Mouse (Mus musculus): ENCODE results near the gene Ppp4r2.

Gene Ppp4r2

DNA sequence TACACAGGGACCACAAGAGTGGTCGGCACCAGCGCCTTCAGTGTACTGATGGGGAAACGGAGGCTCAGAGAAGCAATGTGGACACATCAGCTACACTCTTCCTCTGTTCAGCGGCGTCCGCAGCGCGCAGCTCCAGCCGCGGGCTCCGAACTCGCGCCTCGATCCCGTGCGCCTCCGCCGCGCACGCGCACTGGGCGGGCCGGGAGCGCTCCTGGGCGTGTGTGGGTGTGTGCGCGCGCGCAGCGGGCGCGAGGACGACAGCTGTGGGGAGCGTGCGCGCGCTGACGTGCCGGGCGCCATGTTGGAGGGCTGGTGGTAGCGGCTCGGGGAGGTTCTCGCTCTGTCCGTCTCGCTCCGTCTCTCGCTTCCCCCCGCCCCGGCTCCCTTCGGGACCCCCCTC lies at the start of gene Ppp4r2:
Gene Ppp4r2, plus strand, starts transcription at position 268 of the 400 bp plus-strand sequence.
- in situ Hi-C loops (cut with MboI; ENCODE audit: low sequenced_read_pairs): no loop called here

DNA sequence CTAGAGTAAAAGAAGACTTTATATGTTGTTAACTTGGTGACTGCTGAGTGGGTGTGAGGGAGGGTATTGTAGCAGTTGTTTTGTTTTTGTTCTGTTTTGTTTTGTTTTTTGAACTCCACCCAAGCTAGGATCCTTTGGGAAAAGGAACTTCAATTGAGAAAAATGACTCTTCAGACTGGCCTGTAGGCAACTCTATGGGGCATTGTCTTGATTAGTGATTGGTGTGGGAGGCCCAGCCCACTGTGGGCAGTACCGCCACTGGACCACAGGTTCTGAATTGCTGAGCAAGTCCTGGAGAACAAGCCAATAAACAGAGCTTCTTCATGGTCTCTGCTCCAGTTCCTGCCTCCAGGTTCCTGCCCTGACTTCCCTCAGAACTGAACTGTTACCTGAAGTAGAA lies 45.7 kb upstream of the Ppp4r2 start:
- in situ Hi-C loops (cut with MboI; ENCODE audit: low sequenced_read_pairs): no loop called here

DNA sequence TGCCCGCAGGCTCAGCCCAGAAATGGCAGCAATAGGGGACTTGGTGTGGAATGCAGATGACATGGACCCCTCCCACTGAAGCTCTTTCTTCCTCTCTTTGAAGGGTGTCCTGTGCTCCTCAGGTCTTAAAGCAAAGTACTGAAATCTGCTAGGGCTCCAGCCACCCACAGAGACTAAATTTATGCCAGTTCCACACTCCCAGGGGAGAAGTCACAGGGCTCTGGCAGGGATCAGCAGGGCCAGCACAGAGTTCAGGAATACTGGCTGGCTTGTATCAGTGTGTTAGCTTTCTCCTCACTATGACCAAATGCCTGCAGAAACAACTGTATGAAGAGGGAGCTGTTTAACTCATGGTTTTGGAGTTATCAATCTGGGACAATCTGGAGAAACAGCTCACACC lies 44.3 kb upstream of the Ppp4r2 start:
- in situ Hi-C loops (cut with MboI; ENCODE audit: low sequenced_read_pairs): no loop called here

- in situ Hi-C loops (cut with MboI; ENCODE audit: low sequenced_read_pairs): no loop called here
Observed at GRCm38 (mm10) chr6:100792055-100792659, 41.3 kb upstream of the Ppp4r2 start.

DNA sequence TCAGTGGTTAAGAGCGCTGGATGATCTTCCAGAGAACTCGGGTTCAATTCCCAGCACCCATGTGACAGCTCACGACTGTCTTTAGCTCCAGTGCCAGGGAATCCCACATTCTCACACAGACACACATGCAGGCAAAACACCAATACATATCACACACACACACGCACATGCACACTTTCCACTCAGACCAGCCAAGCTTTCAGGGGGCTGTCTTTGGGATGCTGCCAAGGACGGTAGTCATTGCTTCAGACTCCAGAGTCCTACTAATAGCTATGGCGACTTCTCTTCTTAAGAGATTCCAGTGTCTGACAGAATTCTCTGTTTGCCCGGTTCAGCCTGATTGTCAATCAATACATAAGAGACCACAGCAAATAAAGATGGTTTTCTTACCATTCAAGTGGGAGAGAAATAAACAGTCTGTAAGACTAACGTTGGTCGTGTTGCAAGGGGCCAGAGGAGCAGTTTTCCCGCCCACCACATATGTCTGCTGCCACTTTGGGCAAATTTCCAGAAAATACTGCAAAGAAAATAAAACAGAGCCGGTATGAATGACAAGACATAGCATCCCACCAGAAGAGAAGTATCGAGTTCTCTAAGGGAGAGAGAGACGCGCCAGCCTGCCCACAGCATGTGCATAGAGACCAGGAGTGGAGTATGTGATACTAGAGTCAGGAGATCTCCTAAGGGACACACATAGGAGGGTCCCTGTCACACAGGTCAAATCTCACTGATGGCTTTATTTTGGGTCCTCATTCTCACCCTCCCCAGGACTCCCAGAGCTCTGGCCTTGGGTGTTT lies 40.3 kb upstream of the Ppp4r2 start:
- in situ Hi-C loops (cut with MboI; ENCODE audit: low sequenced_read_pairs): no loop called here

DNA sequence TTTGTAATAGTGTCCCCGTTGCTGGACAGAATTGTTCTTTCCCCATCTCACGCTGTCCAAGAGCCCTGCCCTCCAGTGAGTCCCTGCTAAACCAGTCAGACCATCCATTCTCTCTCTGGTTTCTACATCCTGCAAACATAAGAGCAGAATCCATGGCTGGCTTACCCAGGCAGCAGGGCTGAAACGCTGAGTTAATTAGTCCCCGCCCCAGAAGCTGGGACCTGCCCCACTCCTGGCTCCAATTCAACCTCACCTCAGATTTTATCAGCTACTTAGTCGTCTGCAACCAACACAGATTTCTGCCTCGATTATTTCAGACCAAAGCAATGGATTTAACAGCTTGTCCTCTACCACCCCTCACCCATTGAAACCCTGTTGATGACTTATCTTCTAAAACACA lies 37.6 kb upstream of the Ppp4r2 start:
- in situ Hi-C loops (cut with MboI; ENCODE audit: low sequenced_read_pairs): no loop called here

- in situ Hi-C loops (cut with MboI; ENCODE audit: low sequenced_read_pairs): no loop called here
Observed at GRCm38 (mm10) chr6:100799290-100799689, 34.1 kb upstream of the Ppp4r2 start.

- in situ Hi-C loops (cut with MboI; ENCODE audit: low sequenced_read_pairs): no loop called here
Observed at GRCm38 (mm10) chr6:100799766-100800165, 33.7 kb upstream of the Ppp4r2 start.

DNA sequence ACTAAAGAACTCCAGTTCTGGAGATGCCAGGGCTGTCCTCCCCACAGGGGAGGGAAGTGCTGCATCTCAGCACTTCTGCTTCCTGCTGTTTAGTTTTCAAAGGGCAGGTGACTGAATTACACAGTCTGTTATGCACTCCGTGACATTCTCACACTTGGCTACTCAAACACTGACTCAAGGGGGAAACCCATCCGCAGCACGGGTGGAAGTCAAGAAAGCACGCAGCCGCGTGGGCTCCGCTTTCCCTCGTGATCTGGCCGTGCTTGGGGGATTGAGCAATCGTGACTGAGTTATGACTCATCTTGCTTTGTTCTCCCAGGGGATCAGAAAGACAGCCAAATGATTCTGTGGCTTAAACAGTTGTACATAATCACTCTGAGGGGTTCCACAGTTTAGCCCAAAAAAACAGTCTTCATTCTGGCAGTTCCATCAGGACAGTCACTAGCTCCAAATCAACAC lies 32.9 kb upstream of the Ppp4r2 start:
- in situ Hi-C loops (cut with MboI; ENCODE audit: low sequenced_read_pairs): no loop called here

DNA sequence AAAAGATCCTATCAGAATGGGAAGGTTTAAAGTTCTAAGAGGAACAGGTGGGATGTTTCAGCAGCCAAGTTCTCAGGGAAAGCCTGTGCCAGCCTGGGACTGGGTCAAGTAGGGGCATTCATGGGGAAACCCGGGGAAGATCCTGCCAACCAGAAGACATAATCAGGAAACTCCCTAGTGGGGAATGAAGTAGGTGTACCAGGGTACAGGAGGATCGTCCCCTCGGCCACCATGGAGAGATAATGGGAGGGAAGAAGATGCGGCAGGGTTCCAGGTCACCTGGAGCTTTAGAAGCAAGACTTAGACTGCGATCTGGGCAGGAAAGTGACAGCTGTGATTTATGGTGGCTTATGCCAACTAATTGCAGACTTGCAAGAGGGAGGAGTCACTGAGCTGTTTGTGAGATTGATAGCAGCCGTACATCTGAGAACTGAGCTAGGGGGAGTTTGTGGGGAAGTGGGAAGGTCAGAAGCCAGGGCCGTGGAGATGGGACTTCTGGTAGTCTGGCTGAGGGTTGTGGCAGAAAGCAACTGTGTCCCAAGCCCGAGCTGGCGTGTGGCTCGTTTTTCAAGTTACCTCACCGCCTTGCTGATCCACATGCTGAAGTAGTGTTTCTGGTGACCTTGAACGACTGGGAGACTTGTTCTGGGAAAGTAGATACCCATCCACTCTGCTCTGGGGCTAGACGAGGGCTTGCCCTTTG lies 30.9 kb upstream of the Ppp4r2 start:
- in situ Hi-C loops (cut with MboI; ENCODE audit: low sequenced_read_pairs): no loop called here

DNA sequence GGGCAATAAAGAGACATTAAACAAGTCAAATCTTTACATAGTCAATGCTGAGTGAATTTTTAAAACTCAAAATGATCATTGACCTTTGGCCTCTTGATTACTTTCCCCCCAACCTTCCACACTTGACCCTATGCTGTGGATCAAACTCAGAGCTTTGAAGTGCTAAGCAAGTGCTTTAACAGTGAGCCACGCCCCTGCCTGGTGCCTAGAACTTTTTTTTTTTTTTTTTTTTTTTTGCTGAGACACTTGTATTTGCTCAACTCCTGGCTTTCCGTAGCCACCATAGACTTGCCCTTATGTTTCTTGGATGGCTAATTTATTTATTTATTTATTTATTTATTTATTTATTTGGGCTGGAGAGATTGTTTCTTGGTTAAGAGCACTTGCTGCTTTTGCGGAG lies 30.2 kb upstream of the Ppp4r2 start:
- in situ Hi-C loops (cut with MboI; ENCODE audit: low sequenced_read_pairs): no loop called here

DNA sequence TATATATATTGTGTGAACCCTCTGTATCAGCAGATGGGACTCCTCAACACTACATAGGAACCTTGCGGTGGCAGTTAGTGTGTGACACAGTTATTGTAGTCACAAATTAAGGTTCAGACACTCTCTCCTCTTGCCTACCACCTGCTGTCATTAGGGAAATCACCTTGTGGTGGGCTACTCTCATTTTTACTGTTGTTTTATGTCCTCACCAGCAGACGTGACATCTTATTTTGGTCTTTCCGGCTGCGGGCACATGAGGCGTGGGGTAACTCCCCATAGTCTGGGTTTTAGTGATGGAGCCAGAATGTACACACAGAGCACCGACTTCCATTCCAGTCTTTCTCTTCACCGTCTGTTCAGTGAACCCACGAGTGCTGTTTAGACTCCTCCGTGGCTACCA lies 26.2 kb upstream of the Ppp4r2 start:
- in situ Hi-C loops (cut with MboI; ENCODE audit: low sequenced_read_pairs): no loop called here

DNA sequence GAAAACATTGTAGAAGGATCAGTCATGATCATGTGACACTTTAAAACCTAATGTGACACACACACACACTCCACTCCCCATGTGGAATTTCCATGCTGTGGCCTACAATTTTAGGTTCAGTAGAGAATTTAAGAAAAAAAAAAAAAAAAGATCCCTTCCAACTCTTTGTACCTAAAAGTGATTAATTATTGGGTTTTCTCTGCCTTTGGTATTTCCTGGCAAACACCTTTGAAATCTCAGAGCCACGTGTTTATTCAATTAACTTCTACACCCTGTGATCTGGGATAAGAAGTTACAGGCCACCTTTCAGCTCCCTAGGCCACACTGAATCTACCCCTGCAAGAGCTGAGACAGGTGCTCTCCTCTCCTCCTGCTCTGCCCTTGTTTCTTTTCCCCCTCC lies 25.7 kb upstream of the Ppp4r2 start:
- in situ Hi-C loops (cut with MboI; ENCODE audit: low sequenced_read_pairs): no loop called here

DNA sequence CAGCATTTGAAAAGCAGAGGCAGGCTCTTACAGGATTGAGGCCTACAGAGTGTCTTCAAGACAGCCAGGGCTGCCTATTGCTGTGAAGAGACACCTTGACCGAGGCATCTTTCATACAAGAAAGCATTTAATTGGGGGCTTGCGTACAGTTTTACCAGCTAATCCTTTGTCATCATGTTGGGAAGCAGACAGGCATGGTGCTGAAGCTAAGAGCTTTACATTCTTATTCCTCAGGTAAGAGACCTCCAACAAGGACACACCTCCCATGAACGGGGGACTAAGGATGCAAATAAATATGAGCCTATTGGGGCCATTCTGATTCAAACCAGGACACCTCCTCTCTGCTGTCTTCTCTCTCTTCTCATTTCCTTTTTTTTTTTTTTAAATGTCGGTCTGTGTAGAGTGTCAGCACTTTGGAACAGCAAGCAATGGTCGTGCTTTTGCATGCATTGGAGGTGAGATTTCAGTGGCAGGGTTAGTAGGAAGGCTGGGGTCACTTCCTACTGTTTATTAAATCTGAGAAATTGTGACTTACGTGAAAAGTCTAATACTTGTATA lies 25.1 kb upstream of the Ppp4r2 start:
- in situ Hi-C loops (cut with MboI; ENCODE audit: low sequenced_read_pairs): no loop called here

DNA sequence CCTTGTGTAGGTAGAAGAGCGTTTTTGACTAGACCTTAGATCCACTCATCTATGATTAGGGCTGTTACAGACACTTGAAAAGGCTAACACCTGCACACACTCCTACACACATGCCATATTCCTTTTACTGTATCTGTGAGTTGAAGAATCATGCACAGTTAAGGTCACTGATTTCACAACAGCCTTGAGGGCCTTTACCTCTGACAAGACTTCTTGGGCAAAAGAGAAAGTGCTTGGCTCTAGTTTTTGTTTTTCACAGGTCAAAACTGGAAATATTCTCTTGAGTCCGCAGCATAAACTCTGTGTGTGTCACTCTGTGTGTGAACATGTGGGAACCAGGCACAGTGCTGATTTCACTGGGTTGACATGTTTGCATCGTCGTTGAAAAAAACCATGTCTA lies 23.3 kb upstream of the Ppp4r2 start:
- in situ Hi-C loops (cut with MboI; ENCODE audit: low sequenced_read_pairs): no loop called here

DNA sequence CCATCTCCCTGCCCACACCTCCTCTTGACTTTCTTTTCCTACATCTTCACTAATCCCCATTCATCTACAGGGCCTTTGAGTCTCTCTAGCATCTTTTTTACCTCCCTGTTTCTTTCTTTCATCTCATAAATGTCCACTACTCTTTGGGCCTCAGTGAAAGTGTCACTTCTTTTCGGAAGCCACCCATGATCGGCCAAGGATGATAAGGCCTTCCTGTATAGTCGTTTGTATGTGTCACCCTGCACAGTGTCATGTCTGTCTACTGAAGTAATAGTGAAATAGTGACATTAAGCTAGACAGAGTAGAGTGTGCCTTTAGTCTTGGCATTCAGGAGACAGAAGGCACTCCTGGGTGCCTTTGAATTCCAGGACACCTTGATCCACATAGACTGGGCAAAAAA lies 21.7 kb upstream of the Ppp4r2 start:
- in situ Hi-C loops (cut with MboI; ENCODE audit: low sequenced_read_pairs): no loop called here

GRCm38 (mm10) chr6:100821367-100821766 lies 12.1 kb upstream of the Ppp4r2 start:
- in situ Hi-C loops (cut with MboI; ENCODE audit: low sequenced_read_pairs): no loop called here

DNA sequence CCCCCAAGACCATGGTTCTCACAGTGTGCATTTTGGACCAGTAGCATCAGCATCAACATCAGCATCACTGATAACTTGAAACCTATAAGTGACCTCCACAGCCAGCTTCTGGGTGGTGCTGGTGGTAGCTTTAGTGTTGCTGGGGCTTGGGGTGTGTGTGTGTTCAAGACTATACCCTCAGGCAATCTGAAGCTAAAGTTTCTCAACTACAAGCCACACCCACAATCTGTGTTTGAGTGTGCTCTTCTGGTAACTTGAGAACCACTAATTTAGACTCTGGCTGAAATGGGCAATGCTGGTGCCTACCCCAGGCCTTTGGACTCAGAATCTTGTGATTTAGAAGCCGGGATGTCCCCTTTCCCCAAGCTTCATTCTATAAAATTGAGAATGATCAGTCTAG lies 10.1 kb upstream of the Ppp4r2 start:
- in situ Hi-C loops (cut with MboI; ENCODE audit: low sequenced_read_pairs): no loop called here

DNA sequence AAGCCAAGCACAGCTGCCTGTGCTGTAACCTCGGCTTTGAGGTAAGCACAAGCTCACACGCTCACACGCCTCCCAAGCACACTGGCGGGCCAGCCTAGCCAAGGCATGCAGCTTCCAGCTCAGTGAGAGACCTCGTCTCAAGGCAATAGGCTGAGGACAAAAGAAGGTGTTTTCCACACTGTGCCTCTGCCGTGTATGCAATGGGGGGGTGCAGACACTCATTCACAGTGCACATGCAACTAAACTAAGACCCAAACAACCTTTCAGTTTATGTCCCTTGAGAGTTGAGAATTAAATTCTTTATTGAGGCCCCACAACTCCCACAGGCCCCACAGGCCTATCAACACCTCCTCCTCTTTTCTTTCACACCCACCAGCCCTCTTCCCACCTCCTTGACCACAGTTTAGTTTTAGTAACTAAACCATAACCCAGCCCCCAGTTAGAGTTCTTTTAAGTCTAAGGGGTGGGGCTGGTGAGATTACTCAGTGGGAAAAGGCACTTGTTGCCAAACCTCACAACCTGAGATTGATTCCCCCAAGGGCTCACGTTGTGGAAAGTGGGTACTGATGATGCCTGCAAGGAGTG lies 8.9 kb upstream of the Ppp4r2 start:
- in situ Hi-C loops (cut with MboI; ENCODE audit: low sequenced_read_pairs): no loop called here

DNA sequence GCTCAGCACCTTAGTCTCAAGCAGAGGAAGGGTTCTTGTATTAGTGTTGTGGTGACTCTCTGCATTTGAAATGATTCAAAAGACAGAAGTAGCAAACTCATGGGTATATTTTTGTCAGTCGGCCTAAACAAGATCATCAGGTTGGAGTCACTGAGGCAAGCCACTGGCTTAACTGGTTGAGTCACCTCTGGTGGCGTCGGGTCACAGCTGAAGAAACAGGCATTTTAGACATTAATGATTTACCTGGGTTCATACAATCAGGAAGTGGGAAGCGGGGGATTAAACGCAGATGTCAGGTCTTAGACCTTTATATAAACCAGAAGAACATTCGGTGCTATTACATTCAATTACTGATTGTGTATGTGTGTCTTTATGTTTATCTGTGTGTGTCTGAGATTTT lies 7.4 kb upstream of the Ppp4r2 start:
- in situ Hi-C loops (cut with MboI; ENCODE audit: low sequenced_read_pairs): no loop called here

- in situ Hi-C loops (cut with MboI; ENCODE audit: low sequenced_read_pairs): no loop called here
Observed at GRCm38 (mm10) chr6:100828565-100828964, 4.9 kb upstream of the Ppp4r2 start.

Data from CH12F3 (cell line).